Mouse (Mus musculus) heart, adult 10 weeks (tissue): ENCODE measurements around the gene Lyst. TPM values are rescaled to one million over a fixed set of nuclear protein-coding genes. Genes with fewer than 3 reads are reported as not detected.

Experiments
- polyA plus RNA-seq: library from polyadenylated mRNA; stranded (reverse); fragments of 350-450 nt; fragmentation: Illumina TruSeq; extraction: RNeasy Lipid Tissue Mini Kit (QIAGEN cat#74804); gene quantifications from one replicate; pipeline ENCODE4 v1.2.3, GENCODE M21; 2014; ENCODE audit warnings: low read depth, low replicate concordance

Gene Lyst
- polyA plus RNA-seq = 2.3 TPM

DNA sequence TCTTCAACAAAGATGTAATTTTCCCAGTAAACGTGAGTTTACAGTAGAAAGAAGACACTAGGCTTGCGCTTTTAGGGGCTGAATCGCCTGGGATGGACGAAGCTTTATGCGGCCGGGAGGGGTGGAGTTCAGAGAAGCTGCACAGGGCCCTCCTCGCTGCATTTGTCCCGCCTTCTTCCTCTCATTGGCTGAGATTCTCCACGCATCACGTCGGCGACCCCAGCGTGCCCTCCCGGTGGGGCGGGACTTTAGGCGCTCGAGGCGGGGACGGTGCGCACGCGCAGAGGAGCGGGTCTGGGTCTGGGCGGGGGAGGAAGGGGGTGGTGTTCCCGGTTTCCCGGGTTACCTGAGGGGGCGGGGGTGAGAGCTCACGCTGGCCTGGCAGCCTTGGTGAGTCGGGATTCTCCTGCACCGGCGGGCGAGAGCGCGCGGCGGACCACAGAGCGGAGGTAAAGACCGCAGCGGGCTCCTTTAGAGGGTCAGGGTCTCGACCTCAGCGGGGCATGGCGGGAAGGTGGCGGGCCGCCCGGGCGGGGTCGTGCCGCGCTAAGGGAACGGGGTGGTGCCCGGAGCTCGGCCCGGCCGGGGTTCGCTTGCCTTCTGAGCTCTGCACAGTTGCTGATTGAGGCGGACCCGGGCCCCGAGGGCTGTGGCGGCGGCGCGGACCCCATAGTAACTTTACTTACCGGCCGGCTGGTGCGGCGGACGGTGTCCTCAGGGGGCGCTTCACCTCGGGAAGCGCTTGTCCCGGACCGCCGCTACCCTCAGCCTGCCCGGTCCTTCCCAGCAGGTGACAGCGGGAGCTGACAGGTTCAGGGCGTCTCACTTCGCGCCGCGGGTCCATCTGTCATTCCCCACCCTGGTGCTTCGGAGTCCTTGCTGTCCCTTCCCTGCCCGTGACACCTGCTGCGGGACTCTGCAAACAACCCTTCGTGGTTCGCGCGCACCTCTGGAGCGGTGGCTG, at the start of gene Lyst:
TSS of gene Lyst (plus strand) at position 350 of the 964 bp plus-strand sequence.

DNA sequence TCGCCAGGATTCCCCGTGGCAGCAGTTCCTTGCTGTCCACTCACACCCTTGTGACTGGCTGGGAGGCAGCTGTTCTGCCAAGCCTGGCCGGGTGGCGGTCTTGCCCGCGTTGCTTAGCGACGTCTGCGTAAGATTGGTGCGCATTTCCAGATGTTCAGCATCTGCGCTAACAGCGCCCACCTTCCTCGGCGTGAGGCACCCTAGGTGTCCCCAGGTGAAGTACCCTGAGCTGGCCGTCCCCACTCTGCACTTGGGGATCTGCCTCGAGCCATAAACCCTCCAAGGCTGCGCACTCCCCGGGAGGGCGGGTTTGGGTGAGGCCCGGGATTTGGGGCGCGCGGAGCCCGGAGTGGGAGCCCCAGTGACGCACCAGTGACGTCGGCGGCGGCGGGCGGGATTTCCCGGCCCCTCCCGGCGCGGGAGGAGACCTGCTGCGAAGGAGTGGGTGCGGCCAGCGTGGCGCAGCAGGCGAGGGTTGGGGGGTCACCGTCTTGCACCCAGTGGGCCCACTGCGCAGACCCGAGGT, 193.8 kb downstream of the Lyst start, which contains the start of gene Gng4:
TSS of gene Gng4 (plus strand) at position 166 of the 526 bp plus-strand sequence.

Other genes with a start within 250 kb of the Lyst start
- gene Gpr137b, start 196.4 kb upstream of the Lyst start, polyA plus RNA-seq = 5.3 TPM
- 48.4 TPM for gene Nid1, start 152.8 kb upstream of the Lyst start, polyA plus RNA-seq
- 0.58 TPM for gene Gng4, start 193.7 kb downstream of the Lyst start, polyA plus RNA-seq